In genomic region chr10:62503353-62503752, GRCm38 (mm10) we compare ENCODE assay signal across 2 mouse cellular contexts.
TF ChIP-seq lines count a peak whose summit lies in the region.

No protein-coding gene starts in this region.

TF ChIP-seq in CH12.LX, 34 proteins besides CTCF, POLR2A, EP300 and RAD21 (continued from another document):
- no peak for TF ChIP-seq JUN (IDR thresholded peaks at IDR 0.05; ENCODE audit: insufficient read depth, low read depth, low read length)
TF ChIP-seq in CH12.LX: peak in this region for 1.

TF ChIP-seq in myocyte, 11 proteins besides CTCF, POLR2A, EP300 and RAD21:
- TF ChIP-seq CEBPB (IDR thresholded peaks at IDR 0.05; ENCODE audit: insufficient read depth, poor library complexity, severe bottlenecking) (no peak), MYOG (IDR thresholded peaks at IDR 0.05; ENCODE audit: control insufficient read depth in 1 of 3, insufficient read depth in 1 of 3, insufficient read length in 2 of 3, low read depth in 2 of 3) (no peak), TCF3 (IDR thresholded peaks at IDR 0.05; ENCODE audit: insufficient read length, low read depth) (no peak), TCF12 (IDR thresholded peaks at IDR 0.05; ENCODE audit: insufficient read depth, poor library complexity, severe bottlenecking) (no peak), POLR2AphosphoS2 (IDR thresholded peaks at IDR 0.05; ENCODE audit: insufficient read length, low read depth) (no peak), SRF (IDR thresholded peaks at IDR 0.05; ENCODE audit: control insufficient read depth, insufficient read length, low read depth) (no peak), REST (IDR thresholded peaks at IDR 0.05; ENCODE audit: insufficient read depth, insufficient read length) (no peak), MYOD1 (IDR thresholded peaks at IDR 0.05; ENCODE audit: control insufficient read depth in 1 of 3, insufficient read length in 2 of 3, low read depth in 2 of 3) (no peak), MAX (IDR thresholded peaks at IDR 0.05; ENCODE audit: low read depth) (no peak), USF1 (IDR thresholded peaks at IDR 0.05; ENCODE audit: low read depth) (no peak), E2F4 (IDR thresholded peaks at IDR 0.05; ENCODE audit: insufficient read depth) (no peak)
